Mouse (Mus musculus): ENCODE results near the gene Sez6l.
A peak's percentile ranks its signal among the peaks of the same experiment; 100 is the strongest.

Gene Sez6l

DNA sequence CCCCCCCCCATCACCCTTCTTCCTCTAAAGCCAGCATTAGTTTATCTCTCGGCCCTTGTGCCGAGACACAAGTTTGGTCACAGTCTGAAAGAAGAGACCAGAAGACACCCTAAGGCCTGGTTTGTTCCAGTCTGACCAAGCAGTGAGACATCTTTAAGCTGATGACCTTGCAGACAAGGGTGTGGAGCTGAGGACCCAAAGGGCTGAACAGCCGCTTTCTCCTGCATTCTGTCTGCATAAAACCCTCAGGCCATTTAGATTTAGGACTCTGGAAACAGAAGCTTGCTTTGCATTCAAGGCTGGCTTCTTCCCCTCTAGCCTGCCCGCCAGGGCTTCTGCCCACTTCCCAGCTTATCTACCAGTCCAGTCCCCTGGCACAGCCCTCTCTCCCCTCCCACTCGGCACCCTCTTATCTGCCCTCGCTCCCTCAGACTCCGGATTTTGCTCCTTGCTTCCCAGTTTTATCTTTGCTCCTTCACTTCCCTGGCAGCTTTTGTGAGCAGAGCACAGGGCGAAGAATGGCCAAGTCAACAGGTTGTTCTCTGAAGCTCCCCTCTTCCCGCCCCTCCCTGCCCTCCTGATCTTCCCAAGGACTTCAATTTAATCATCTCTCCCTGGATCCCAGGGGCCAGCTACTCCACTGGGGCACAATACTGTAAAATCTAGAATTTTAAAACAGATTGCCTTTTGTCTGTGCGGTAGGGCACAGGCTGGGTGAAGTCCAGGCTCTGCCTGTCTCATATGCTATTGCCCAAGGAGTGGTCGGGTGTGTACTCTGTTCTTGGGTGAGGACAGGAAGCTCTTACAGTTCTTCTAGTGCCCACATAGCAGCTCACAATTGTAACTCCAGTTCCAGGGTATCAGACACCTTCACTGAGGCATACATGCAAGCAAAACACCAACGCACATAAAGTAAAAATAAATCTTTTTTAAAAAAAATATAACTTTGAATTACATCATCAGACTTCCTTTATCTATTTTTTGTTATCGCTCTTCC is 77.8 kb downstream of the Sez6l start:
- no peak for DNase-seq (ENCODE audit: low spot score in 2 of 2)

DNA sequence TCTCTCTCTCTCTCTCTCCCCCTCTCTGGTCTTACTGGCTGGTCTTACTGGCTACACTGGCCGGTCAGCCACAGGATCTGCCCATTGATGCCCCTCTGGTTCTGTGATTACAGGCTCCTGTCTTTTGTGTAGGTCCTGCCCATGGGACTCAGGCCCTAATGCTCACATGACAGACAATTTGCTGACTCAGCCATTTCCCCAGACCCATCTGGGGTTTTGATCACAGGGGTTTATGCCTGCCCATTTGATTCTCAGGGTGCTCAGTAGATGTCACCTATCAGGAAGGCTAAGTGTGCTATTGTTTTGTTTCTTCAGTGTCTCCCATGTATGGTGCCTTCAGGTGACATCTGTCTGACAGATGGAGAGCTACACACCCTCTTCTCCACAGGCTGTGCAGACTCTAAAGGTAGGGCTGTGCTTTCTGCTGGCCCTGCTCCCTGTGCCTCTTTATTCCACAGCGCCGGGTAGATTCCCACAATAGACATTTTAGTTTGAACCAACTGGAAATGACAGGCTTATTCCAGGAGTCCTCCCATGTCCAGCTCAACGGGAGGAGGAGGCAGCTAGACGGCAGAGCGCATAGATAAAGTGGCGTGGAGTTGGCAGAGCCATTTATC is 80.1 kb downstream of the Sez6l start:
- no peak for DNase-seq (ENCODE audit: low spot score in 2 of 2)

DNA sequence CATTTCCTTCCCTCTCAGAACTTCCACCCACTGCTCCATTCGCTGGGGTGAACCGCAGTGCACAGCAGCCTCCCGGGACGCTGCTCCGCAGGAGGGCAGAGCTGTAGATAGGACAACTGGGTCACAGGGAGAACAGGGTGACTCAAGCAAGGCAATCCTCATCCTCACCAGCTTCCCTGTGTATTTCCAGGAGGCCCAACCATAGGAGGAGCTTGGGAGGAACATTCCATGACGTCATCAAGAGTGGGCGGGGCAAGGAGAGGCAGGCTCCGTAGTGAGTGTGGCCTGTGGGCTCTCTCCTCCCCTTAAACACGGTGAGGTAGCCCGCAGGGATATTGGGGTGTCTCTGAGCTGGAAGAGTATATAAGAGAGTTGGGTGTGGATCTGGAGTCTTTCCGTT is 83.5 kb downstream of the Sez6l start:
- no peak for DNase-seq (ENCODE audit: low spot score in 2 of 2)

DNA sequence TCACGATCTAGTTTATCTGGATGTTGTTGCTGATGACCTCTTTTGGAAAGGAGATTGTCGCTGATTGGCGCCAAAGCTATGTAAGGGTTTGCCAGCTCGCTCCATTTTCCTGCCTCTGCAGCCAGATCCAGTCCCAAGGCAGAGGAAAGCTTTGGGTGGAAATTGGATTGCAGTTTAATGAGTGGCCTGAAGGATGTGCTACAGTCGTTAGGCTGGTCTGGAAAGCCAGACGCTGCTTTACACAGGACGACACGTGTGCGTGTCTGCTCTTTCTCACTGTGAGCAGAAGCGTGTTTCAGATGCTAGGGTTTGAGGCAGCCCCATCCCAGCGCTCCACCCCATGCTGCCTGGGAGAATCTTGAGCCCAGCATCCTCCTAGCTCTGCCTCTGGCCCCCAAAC is 85.5 kb downstream of the Sez6l start:
- DNase-seq (ENCODE audit: low spot score in 2 of 2), result no peak

DNA sequence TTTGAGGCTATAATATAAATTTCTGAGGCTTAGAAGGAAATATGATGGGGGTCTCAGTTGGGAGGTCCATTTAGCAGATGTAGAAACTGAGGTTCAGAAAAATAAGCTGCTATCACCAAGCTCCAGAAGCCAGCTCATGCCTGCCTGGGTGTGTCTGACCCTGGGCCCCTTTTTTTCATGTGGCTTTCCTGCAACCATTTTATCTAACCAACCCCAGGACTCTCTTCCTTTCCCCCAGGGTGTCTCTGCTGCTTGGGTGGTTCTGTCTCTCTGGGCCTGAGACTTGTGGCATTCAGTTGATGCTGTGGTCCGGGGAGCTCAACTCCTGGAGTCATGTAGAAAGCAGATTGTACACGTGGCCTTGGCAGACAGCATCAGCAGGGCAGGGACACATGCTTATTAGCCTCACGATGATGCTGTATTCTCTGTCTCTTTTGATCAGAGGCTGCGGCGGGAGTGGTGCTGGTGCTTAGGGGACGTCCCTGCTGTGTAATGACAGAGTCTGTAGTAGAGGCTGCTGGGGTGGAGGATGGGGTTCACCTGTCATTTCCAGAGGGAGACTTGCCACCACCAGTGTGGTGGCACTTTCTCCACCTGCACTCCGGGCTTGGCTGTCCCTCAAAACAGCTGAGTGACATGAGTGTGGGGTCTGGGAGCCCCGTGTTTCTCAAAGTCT is 88.7 kb downstream of the Sez6l start:
- DNase-seq (ENCODE audit: low spot score in 2 of 2), result no peak

DNA sequence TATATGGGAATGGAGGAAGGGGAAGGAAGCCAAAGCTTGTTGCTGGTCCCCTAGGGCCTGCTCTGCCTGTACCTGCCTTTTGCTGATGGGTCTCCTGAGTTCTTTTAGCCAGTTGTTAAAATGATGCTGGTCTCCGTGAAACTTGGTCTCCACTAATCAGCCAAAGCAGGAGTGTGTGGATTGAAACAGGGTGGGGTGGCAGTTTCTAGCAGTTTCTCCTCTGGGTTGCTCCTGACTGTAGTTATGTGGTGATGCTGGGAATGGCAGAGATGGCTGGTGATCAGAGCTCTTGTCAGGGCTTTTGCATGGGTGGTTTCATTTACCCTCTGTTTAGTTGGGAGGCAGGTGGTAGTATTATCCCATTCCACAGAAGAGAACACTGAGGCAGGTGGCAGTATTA is 89.5 kb downstream of the Sez6l start:
- DNase-seq (ENCODE audit: low spot score in 2 of 2), result no peak

DNA sequence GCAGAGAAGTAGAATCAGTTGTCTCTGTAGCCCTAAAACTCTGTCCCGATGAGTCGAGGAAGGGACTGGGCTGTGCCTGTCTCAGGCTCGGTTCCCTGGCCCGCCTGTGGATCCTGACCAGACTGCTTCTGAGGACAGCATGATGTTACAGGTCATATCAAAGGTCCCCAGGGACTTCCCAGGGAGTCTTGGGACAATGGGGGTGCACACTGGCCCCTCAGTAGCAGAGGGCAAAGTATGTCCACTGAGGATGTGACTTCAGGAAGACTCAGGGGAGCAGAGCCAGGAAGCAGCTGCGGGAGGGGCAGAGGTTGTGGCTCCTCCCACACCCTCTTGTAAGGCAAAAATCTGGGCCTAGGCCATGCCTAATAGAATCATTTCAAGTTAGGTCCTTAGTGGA is 90.6 kb downstream of the Sez6l start:
- peak; percentile 7 to 35 for DNase-seq (ENCODE audit: low spot score in 2 of 2)

DNA sequence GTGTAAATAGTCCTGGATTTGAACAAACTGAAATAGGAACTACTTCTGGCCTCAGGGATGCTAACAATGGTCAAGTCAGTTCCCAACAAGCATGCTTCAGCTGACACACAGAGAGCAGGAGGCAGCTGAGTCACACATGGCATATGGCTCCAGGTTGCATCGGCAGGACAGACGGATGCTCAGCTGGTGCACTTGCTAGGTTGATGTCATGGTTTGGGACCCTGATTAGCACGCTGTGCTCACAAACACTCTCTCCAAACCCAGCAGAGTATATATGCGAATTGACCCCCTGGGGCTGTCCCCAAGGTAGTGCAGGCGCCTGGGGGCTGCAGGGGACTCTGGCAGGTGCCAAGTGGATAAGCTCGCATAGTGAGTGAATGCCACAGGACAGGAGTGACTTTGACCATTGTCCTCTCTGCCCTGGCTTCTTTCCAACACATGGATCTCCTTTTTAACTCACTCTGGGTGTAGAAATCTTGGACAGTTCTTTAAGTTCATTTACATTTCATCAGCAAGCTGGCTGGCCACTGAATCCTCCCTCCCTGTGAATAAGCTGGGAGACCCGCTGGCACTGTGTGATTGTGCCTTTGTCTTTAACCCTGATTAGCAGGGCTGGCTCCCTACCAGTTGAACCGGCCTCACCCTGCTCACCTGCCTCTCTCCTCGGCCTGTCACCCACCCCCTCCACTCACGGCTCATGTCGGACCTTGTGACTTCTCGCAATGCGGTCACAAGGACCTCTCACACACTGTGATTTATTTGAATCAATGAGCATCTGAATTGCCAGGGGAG is 91.9 kb downstream of the Sez6l start:
- no peak for DNase-seq (ENCODE audit: low spot score in 2 of 2)

DNA sequence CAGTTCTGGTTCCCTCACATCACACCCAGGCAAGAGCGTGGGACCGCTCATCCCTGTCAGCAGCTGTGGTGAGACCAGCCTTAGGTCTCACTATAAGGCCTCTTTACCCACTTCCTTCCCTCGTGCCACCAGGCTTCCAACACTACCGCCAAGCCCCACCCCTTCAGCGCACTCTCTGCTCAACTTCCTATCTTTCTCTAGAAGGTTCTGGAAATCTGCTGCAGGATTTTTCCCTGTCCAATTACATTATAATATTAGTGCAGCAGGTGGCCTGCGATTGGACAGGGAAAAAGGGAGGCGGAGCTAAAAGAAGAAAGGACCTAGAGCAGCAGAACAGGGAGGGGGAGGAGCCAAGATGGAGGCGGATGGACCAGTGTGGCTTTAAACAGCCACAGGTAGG is 94.0 kb downstream of the Sez6l start:
- no peak for DNase-seq (ENCODE audit: low spot score in 2 of 2)

DNA sequence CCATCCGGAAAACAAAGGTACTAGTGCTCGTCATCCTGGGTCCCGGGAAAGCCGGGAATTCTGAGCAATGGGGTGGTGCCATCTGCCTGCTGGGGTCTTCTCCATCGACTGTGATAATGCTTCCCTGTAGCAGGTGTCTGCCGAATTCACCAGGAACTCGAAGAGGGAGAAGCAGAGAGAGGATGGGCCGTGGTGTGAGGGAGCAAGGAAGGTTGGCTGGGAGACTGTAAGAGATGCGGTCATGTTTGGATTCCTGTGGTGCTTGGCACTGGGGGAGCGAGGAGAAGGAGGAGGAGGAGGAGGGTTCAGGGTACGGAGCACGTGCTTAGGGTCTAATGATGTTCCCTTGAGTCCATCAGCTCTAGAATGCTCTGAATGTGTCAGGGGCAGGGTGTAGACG is 94.4 kb downstream of the Sez6l start:
- no peak for DNase-seq (ENCODE audit: low spot score in 2 of 2)

DNA sequence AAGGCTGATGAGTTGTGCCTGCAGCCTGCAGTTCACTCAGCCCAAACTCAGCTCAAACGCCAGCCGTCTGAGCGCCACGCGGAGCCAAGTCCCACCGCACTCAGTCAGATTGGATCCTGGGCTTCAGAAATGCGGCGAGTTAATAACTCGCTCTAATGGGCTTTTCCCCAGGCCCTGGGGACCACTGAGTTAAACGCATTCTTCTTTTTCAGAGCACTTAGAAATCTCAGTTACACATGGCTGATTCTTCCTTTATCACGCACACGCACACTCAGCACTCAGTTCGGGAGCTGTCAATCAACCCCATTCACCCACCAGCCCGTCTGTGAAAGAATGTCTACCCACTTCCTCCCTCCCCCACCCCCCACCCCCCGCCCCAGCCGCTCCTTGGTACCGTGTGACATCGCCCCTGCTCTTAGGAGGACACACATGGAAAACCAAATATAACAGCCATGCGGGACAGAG is 95.0 kb downstream of the Sez6l start:
- DNase-seq (ENCODE audit: low spot score in 2 of 2), result no peak

DNA sequence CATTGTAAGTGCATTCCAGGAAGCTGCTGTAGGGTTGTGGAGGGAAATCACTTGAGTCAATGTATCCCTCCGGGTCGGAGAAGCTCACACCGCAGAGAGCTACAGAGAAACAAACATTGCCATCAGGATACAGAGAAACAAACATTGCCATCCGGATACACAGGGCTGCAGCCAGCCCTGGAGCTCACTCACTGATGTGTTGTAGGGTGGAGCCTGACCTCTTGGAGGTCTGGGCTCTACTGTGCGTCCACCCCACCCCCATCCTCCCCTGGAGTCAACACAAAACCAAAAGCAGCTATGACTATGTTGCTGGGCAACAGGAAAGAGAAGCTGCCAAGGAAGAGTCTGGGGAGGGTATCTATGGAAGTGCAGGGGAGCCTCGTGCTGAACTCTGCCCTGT is 103.5 kb downstream of the Sez6l start:
- DNase-seq (ENCODE audit: low spot score in 2 of 2), result no peak

DNA sequence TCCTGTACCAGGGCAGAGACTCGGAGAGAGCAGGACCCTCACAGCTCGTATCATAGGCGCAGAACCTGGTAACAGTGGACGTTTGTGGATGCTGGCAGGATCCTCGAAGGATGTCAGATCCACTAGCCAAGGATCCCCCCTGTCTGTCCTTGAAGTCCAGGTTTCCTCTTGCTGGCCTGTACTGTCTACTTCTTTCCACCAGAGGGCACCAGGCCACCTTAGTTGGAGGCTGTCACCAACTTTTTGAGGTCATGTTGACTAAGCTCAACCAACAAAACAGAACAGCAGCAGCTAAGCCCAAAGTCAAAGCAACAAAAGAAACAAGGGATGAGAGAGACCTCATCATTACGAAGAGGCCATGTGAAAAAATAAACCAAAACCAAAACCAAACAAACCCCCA is 106.8 kb downstream of the Sez6l start:
- no peak for DNase-seq (ENCODE audit: low spot score in 2 of 2)

DNA sequence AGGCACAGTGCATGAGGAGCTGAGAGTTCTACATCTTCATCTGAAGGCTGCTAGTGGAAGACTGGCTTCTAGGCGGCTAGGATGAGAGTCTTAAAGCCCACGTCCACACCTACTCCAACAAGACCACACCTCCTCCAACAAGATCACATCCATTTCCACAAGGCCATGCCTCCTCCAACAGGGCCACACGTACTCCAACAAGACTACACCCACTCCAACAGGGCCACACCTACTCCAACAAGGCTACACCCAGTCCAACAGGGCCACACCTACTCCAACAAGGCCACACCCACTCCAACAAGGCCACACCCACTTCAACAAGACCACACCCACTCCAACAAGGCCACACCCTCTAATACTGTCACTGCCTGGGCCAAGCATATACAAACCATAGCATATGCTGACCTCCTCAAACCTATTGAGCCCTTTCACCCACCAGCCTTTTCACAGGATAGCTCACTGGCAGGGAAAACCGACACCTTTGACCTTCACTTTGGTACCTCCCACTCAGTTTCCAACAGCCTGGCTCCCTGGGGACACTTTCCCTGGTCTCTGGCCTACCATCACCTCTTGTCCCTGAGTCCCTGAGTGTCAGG is 107.9 kb downstream of the Sez6l start:
- no peak for DNase-seq (ENCODE audit: low spot score in 2 of 2)

DNA sequence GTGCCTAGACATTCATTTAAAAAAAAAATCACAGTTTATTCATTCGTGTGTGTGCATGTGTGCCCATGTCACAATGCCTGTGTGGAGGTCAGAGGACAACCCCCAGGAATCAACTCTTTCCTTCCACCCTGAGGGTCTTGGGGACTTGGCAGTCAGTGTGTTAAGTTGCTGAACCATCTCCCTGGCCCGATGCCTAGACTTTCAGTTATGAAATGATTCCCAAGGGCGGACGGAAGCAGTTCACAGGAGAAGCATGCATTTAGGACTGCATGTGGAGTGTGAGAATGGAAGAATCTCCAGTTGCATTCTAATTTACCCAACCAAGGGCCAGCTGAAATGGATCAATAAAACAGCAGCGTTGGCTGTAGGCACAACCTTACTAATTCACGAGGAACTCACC is 110.7 kb downstream of the Sez6l start:
- DNase-seq (ENCODE audit: low spot score in 2 of 2), result no peak

DNA sequence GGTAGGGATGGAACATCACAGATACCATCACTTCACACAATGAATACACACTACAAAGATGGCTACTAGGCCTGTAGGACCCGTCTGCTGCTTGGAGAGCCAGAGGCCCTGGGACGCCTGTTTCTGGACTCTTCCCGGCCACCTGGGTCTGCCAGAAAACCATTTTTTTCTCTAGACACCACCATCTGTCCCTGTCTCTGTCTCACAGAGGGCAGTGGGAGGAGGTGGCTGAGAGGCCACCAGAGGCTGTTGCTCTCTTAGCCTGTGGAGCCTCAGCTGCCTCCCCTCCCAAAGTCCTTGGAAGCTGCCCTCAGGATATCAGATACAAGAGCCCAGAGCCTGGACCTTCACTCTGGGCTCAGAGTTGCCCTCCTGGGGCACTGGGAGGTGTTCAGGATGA is 117.1 kb downstream of the Sez6l start:
- DNase-seq (ENCODE audit: low spot score in 2 of 2), result no peak

DNA sequence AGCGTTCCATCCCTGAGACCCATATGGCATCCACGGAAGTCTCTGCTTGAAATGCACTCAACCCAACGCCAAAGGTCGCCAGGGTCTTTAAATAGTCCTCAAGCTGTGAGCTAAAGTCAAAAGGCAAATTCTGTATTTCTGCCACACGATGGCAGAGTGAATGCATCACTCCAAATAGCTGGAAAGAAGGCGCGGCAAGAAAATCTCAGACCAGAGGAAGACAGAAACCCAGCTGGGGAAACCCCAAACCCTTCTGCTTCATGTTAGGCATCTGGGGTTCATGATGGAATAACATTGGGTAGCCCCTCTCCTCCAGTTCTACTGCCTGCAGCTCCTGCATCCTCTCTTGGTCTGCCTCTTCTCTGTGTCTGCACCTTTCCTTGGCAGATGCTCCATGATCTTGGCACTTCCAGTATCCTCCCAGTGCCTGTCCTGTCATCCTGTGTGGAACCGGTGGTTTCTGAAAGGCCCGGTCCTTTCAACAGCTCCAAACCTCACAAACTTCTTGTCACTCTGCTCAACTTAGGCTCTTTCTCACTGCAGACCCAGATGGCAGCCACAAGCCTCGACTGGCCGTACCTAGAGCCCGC is 121.9 kb downstream of the Sez6l start:
- no peak for DNase-seq (ENCODE audit: low spot score in 2 of 2)

DNA sequence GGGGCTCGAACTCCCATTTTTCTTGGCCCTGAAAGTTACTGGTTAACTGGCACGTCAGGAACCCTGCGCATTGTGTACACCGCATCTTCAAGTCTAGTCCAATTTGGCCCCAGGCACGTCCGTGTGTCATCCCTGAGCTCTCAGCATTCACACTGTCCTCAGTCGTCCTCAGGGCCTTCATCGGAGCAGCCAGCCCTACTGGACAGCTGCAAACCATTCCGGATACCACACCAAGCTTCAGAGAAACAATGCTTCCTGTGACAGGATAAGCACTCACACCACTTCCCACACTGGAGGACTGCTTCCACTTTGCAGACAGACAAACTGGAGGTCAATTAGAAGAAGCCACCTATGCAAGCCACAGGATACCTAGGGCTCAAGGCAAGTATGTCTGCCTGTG is 123.9 kb downstream of the Sez6l start:
- DNase-seq (ENCODE audit: low spot score in 2 of 2), result no peak

DNA sequence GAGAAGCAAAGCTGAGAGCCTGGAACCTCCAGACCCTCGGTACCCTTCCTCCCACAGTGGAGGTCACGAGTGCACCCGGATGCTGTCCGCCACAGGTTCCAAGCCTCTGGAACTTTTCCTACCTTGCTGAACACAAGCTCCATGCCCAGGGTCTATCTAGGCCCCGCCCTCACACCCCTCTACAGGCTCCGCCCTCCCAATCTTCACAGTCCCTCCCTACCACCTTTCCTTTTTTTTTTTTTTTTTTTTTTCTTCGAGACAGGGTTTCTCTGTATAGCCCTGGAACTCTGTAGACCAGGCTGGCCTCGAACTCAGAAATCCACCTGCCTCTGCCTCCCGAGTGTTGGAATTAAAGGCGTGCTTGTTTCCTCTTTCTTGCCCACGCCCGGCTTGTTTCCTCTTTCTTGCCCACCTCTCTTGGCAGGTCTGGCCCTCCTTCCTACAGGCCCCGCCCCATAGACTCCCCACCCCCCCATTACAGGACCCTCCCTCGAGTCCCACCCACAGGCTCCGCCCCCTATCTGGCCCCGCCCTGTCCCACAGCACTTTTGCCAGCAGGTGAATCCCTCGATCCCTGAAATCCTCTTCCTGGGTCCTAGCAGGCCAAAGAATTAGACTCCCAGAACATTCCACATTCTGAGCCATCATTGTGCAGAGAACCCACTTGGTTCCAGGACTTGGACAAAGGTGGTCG is 128.1 kb downstream of the Sez6l start, which contains the start of gene Gm6588:
TSS of gene Gm6588 (plus strand) at position 680 of the 694 bp plus-strand sequence.
- no peak for DNase-seq (ENCODE audit: low spot score in 2 of 2)

DNA sequence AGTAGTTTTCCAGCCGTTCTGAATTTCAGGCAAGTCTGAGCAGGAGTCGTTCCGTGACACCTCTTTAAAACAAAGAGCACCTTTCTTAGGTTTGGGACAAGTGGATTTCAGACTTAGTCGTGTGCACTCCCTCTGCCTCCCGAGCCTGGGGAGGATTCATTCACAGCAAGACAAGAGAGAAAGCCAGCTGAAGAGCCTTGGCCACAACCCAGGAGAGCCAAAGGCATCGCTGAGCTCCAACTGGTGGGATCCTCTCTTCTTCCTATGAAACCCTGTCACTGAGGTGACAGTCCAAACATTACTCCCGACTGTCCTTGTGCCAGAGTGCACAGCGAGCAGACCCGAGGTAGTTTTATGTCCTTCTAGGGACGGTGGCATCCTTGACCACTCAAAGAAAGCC is 138.4 kb downstream of the Sez6l start:
- DNase-seq (ENCODE audit: low spot score in 2 of 2), result no peak
